Mouse (Mus musculus) ES-Bruce4 (cell line): ENCODE data around the gene Agap1.

Source experiments
- CTCF ChIP-seq: IDR thresholded peaks from one replicate; pipeline ENCODE4 v1.8.1; 2011; ENCODE audit warnings: low read depth, low read length
- EP300 ChIP-seq: IDR thresholded peaks from 2 replicates; pipeline ENCODE4 v1.6.1; 2011; ENCODE audit warnings: low read depth, low read length; ENCODE audit not compliant: insufficient read depth

DNA sequence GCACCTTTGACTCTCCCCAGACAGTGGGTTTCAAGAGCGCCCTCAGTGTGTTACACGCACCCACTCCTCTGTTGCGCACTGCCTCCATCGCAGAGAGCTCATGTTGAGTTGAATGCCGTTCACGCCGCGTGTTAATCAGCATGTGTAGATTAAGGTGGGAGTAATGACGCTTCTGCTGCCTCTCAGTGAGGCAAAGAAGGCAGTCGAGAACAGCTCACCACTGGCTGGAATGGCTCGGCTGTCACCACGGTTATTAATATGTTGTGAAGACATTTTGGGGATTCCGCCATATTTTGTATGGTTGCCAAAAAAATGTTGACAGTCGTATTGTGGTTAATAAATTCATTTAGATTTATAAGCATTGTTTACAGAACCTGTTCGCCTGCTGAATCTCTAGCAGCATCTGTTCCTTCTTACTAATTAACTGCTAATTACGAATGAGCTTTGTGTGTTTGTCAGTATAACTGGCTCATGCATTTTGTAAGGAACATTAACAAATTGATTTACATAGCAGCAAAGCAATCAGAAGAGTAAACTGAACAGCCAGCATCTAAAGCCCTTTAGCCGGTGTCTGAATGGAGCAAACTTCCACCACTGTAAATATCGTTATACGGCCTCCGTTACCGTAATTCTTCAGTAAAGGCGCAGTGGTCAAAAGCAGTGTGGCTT is 235.1 kb downstream of the Agap1 start:
- TF ChIP-seq CTCF = no peak
- no peak for TF ChIP-seq EP300
